Mouse (Mus musculus) megakaryocyte-erythroid progenitor cell, adult 5 weeks (primary cell): ENCODE results near the gene Rnf212b. TPM values are rescaled to one million over a fixed set of nuclear protein-coding genes. Genes with fewer than 3 reads are reported as not detected.

Experiments used
- polyA plus RNA-seq: library from polyadenylated mRNA; stranded (reverse); fragments of >175 nt; gene quantifications from 2 replicates; pipeline ENCODE4 v1.2.3, GENCODE M21; 2012

Gene Rnf212b
- polyA plus RNA-seq = not detected in 2 replicates

GRCm38 (mm10) chr14:54813991-54814390 lies at the start of gene Rnf212b:
Gene Rnf212b, plus strand, starts transcription at chr14:54814141.

GRCm38 (mm10) chr14:54781610-54782365 lies 32.2 kb upstream of the Rnf212b start, which contains the start of gene Slc7a8:
Gene Slc7a8, minus strand, starts transcription at chr14:54781946.

GRCm38 (mm10) chr14:54870861-54871260 lies 56.9 kb downstream of the Rnf212b start, which contains the start of gene Homez:
Gene Homez, minus strand, starts transcription at chr14:54870961.

GRCm38 (mm10) chr14:54877048-54877715 lies 63.2 kb downstream of the Rnf212b start, which contains the start of gene Ppp1r3e:
Gene Ppp1r3e, minus strand, starts transcription at chr14:54877550.

GRCm38 (mm10) chr14:54883154-54884021 lies 69.4 kb downstream of the Rnf212b start, which contains the start of the genes Bcl2l2 and Gm20521:
Gene Bcl2l2, plus strand, starts transcription at chr14:54883377.
Gene Gm20521, plus strand, starts transcription at chr14:54883441.

GRCm38 (mm10) chr14:54892200-54892599 lies 78.3 kb downstream of the Rnf212b start, which contains the start of gene Pabpn1:
Gene Pabpn1, plus strand, starts transcription at chr14:54892500.

Other genes starting within 250 kb of the Rnf212b start
- 1.2 and 1.8 TPM in 2 replicates for gene Ajuba, start 236.6 kb upstream of the Rnf212b start, polyA plus RNA-seq
- 16.5 and 26.8 TPM in 2 replicates for gene 4931414P19Rik, start 208.1 kb upstream of the Rnf212b start, polyA plus RNA-seq
- gene Psmb5, start 196.1 kb upstream of the Rnf212b start, polyA plus RNA-seq = 171 and 175 TPM in 2 replicates
- gene Psmb11, start 192.7 kb upstream of the Rnf212b start, polyA plus RNA-seq = 0.03 TPM in 1 of 2 replicates, not detected in the other
- gene Gm17606, start 173.2 kb upstream of the Rnf212b start, polyA plus RNA-seq = not detected in 2 replicates
- 8.6 and 11.3 TPM in 2 replicates for gene Cdh24, start 172.8 kb upstream of the Rnf212b start, polyA plus RNA-seq
- gene 1700123O20Rik, start 127.9 kb upstream of the Rnf212b start, polyA plus RNA-seq = 97.6 and 115 TPM in 2 replicates
- gene Acin1, start 127.2 kb upstream of the Rnf212b start, polyA plus RNA-seq = 689 and 1,048 TPM in 2 replicates
- gene Gm29776, start 115.3 kb upstream of the Rnf212b start, polyA plus RNA-seq = 0.06 TPM in 1 of 2 replicates, not detected in the other
- gene Cebpe, start 102.0 kb upstream of the Rnf212b start, polyA plus RNA-seq = 125 and 136 TPM in 2 replicates
- gene Slc7a8, start 32.2 kb upstream of the Rnf212b start, polyA plus RNA-seq = 4.6 and 7.5 TPM in 2 replicates
- 2.0 and 2.2 TPM in 2 replicates for gene Homez, start 56.8 kb downstream of the Rnf212b start, polyA plus RNA-seq
- gene Ppp1r3e, start 63.4 kb downstream of the Rnf212b start, polyA plus RNA-seq = 8.8 and 12.7 TPM in 2 replicates
- 25.6 and 34.5 TPM in 2 replicates for gene Bcl2l2, start 69.2 kb downstream of the Rnf212b start, polyA plus RNA-seq
- gene Gm20521, start 69.3 kb downstream of the Rnf212b start, polyA plus RNA-seq = 0.82 and 5.2 TPM in 2 replicates
- gene Pabpn1, start 78.4 kb downstream of the Rnf212b start, polyA plus RNA-seq = 282 and 412 TPM in 2 replicates
- gene Slc22a17, start 99.0 kb downstream of the Rnf212b start, polyA plus RNA-seq = 6.5 and 12.9 TPM in 2 replicates
- 0.08 TPM in 1 of 2 replicates, not detected in the other for gene Efs, start 112.0 kb downstream of the Rnf212b start, polyA plus RNA-seq
- not detected in 2 replicates for gene Il25, start 118.6 kb downstream of the Rnf212b start, polyA plus RNA-seq
- gene Cmtm5, start 122.1 kb downstream of the Rnf212b start, polyA plus RNA-seq = not detected in 2 replicates
- not detected in 2 replicates for gene Myh6, start 152.8 kb downstream of the Rnf212b start, polyA plus RNA-seq
- not detected in 2 replicates for gene Gm17428, start 162.8 kb downstream of the Rnf212b start, polyA plus RNA-seq
- gene Myh7, start 180.5 kb downstream of the Rnf212b start, polyA plus RNA-seq = not detected in 2 replicates
- 41.1 and 54.2 TPM in 2 replicates for gene Ngdn, start 201.3 kb downstream of the Rnf212b start, polyA plus RNA-seq